Mouse (Mus musculus): ENCODE measurements around the gene Chd6. TPM values are rescaled to one million over a fixed set of nuclear protein-coding genes. Genes with fewer than 3 reads are reported as not detected.

The Chd6 gene
- polyA plus RNA-seq, 1 experiment from 2014 or later: 39.4 TPM

DNA sequence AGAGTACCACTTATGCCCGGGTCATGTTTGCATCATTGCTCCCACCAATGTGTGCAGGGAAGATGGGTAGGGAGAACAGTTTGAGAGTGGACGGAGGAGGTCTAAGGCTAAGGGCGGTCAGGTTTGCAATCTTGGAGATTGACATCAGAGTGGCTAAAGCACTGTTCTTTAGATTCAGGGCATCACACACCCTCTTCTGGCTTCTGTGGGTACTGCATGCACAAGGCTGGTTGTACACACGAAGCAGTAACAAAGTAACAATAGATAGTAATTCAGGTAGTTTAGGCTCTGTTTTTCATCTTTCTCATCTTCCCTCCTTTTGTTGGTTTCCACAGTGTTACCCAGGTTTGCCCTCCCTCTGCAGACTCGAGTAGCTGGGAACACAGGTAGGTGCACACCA is 177.5 kb downstream of the Chd6 start:
- WGBS: 94% methylated on average over 5 of the region's 5 CpGs

DNA sequence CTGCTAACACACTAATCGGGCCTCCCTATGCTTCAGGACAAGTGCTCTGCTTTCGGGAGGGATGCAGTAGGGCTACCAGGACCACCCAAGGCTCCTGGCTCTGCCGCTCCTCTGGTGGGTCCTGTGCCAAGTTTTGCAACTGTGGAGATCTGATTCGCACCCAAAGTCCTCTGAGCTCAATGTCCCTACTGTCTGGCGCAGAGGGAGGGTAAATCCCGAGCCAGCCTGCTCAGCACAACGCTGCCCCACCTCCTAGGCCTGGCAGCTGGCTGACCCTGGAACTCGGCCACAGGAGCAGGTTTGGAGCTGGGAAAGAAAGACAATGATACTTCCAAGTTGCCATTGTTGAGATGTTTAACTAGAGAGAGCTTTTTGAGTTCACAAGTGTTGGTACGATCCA is 183.7 kb downstream of the Chd6 start:
- H3K4me3 ChIP-seq (ENCODE audit: low read depth, low read length): no peak overlapping the region
- 81% methylated on average over 9 of the region's 9 CpGs for WGBS
- DNase-seq (ENCODE audit: low spot score) (no peak), ATAC-seq (ENCODE audit: insufficient number of reproducible peaks, low FRiP score, low TSS enrichment, low read depth) (no peak)
- H3K9me3 ChIP-seq (ENCODE audit: control insufficient read depth, low read length): no peaks in the 10 kb centered on the region
- H3K4me2 ChIP-seq (ENCODE audit: low read depth, severe bottlenecking): no peak overlapping the region
- no peaks in the 10 kb centered on the region for H3K36me3 ChIP-seq (ENCODE audit: control insufficient read depth, insufficient read depth, low read length)
- H3K27me3 ChIP-seq (ENCODE audit: control insufficient read depth, insufficient read depth, low read length): no peaks in the 10 kb centered on the region
- H3K9ac ChIP-seq (ENCODE audit: low read length): no peak overlapping the region
- H3K27ac ChIP-seq (replicated peaks; ENCODE audit: low read depth, low read length): no peak overlapping the region
- no peaks in the 10 kb centered on the region for H3K4me1 ChIP-seq (ENCODE audit: control insufficient read depth, insufficient read depth, low read length)

More for the DNA sequence above, 177.5 kb downstream of the Chd6 start:
- H3K4me3 ChIP-seq (ENCODE audit: low read depth, low read length): no peak overlapping the region
- H3K27me3 ChIP-seq (ENCODE audit: control insufficient read depth, insufficient read depth, low read length): no peaks in the 10 kb centered on the region
- no peaks in the 10 kb centered on the region for H3K9me3 ChIP-seq (ENCODE audit: control insufficient read depth, low read length)
- H3K4me2 ChIP-seq (ENCODE audit: low read depth, severe bottlenecking): no peak overlapping the region
- no peaks in the 10 kb centered on the region for H3K36me3 ChIP-seq (ENCODE audit: control insufficient read depth, insufficient read depth, low read length)
- H3K9ac ChIP-seq (ENCODE audit: low read length): no peak overlapping the region
- H3K27ac ChIP-seq (replicated peaks; ENCODE audit: low read depth, low read length): no peak overlapping the region
- ATAC-seq (ENCODE audit: insufficient number of reproducible peaks, low FRiP score, low TSS enrichment, low read depth) (no peak), DNase-seq (ENCODE audit: low spot score) (no peak)
- H3K4me1 ChIP-seq (ENCODE audit: control insufficient read depth, insufficient read depth, low read length): peaks cover 11% of the 10 kb centered on the region; the same call in 1 of the 2 replicates

- no peak overlapping the region for H3K4me2 ChIP-seq (ENCODE audit: low read depth, severe bottlenecking)
- H3K27me3 ChIP-seq (ENCODE audit: control insufficient read depth, insufficient read depth, low read length): no peaks in the 10 kb centered on the region
- H3K4me3 ChIP-seq (ENCODE audit: low read depth, low read length): no peak overlapping the region
- DNase-seq (ENCODE audit: low spot score): no peak
- H3K27ac ChIP-seq (replicated peaks; ENCODE audit: low read depth, low read length): no peak overlapping the region
- H3K9me3 ChIP-seq (ENCODE audit: control insufficient read depth, low read length): no peaks in the 10 kb centered on the region
- no peaks in the 10 kb centered on the region for H3K4me1 ChIP-seq (ENCODE audit: control insufficient read depth, insufficient read depth, low read length)
- WGBS: 58% methylated on average over 7 of the region's 7 CpGs
- no peak for ATAC-seq (ENCODE audit: insufficient number of reproducible peaks, low FRiP score, low TSS enrichment, low read depth)
- no peak overlapping the region for H3K9ac ChIP-seq (ENCODE audit: low read length)
- H3K36me3 ChIP-seq (ENCODE audit: control insufficient read depth, insufficient read depth, low read length): no peaks in the 10 kb centered on the region
These were observed 187.6 kb downstream of the Chd6 start for GRCm38 (mm10) chr2:160921285-160921684.

DNA sequence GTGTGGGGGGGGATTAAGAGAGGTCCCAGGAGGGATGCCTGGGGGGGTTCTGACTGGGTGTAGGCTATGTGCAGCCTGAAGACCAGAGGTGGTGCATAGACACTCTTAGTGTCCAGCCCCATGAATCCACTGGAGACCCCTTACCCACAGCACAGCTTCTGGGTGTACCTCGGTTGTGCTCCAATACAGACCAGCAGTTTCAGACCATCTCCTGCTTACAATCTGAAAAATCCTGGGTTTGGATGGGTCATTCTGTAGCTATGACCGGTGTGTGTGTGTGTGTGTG is 190.0 kb downstream of the Chd6 start:
- no peak overlapping the region for H3K4me2 ChIP-seq (ENCODE audit: low read depth, severe bottlenecking)
- H3K4me3 ChIP-seq (ENCODE audit: low read depth, low read length): no peak overlapping the region
- no peak overlapping the region for H3K27ac ChIP-seq (replicated peaks; ENCODE audit: low read depth, low read length)
- no peaks in the 10 kb centered on the region for H3K27me3 ChIP-seq (ENCODE audit: control insufficient read depth, insufficient read depth, low read length)
- ATAC-seq (ENCODE audit: insufficient number of reproducible peaks, low FRiP score, low TSS enrichment, low read depth) (no peak), DNase-seq (ENCODE audit: low spot score) (no peak)
- H3K4me1 ChIP-seq (ENCODE audit: control insufficient read depth, insufficient read depth, low read length): peaks cover 5% of the 10 kb centered on the region; the same call in 1 of the 2 replicates
- no peaks in the 10 kb centered on the region for H3K36me3 ChIP-seq (ENCODE audit: control insufficient read depth, insufficient read depth, low read length)
- 83% methylated on average over 2 of the region's 2 CpGs for WGBS
- H3K9me3 ChIP-seq (ENCODE audit: control insufficient read depth, low read length): no peaks in the 10 kb centered on the region
- no peak overlapping the region for H3K9ac ChIP-seq (ENCODE audit: low read length)

GRCm38 (mm10) chr2:160918154-160918929 is 190.5 kb downstream of the Chd6 start:
- no peak overlapping the region for H3K4me2 ChIP-seq (ENCODE audit: low read depth, severe bottlenecking)
- DNase-seq (ENCODE audit: low spot score): no peak
- peaks cover 5% of the 10 kb centered on the region; the same call in 1 of the 2 replicates for H3K4me1 ChIP-seq (ENCODE audit: control insufficient read depth, insufficient read depth, low read length)
- H3K27ac ChIP-seq (replicated peaks; ENCODE audit: low read depth, low read length): no peak overlapping the region
- no peaks in the 10 kb centered on the region for H3K36me3 ChIP-seq (ENCODE audit: control insufficient read depth, insufficient read depth, low read length)
- no peak overlapping the region for H3K9ac ChIP-seq (ENCODE audit: low read length)
- H3K4me3 ChIP-seq (ENCODE audit: low read depth, low read length): no peak overlapping the region
- H3K27me3 ChIP-seq (ENCODE audit: control insufficient read depth, insufficient read depth, low read length): no peaks in the 10 kb centered on the region
- WGBS: 60% methylated on average over 8 of the region's 8 CpGs
- H3K9me3 ChIP-seq (ENCODE audit: control insufficient read depth, low read length): no peaks in the 10 kb centered on the region
- ATAC-seq (ENCODE audit: insufficient number of reproducible peaks, low FRiP score, low TSS enrichment, low read depth): no peak

- Histone ChIP-seq H3K27ac (replicated peaks; ENCODE audit: low read depth, low read length) (no peak overlapping the region), H3K4me3 (ENCODE audit: low read depth, low read length) (no peak overlapping the region), H3K4me1 (ENCODE audit: control insufficient read depth, insufficient read depth, low read length) (peaks cover 11% of the 10 kb centered on the region), H3K4me2 (ENCODE audit: low read depth, severe bottlenecking) (no peak overlapping the region), H3K27me3 (ENCODE audit: control insufficient read depth, insufficient read depth, low read length) (0 out of 2 replicates have a peak, but pooled peaks cover 2% of the 10 kb centered on the region), H3K9ac (ENCODE audit: low read length) (no peak overlapping the region), H3K36me3 (ENCODE audit: control insufficient read depth, insufficient read depth, low read length) (no peaks in the 10 kb centered on the region), H3K9me3 (ENCODE audit: control insufficient read depth, low read length) (no peaks in the 10 kb centered on the region)
- WGBS: 91% methylated on average over 3 of the region's 3 CpGs
- ATAC-seq (ENCODE audit: insufficient number of reproducible peaks, low FRiP score, low TSS enrichment, low read depth) (no peak), DNase-seq (ENCODE audit: low spot score) (no peak)
These were observed 191.6 kb downstream of the Chd6 start for GRCm38 (mm10) chr2:160917313-160917712.

DNA sequence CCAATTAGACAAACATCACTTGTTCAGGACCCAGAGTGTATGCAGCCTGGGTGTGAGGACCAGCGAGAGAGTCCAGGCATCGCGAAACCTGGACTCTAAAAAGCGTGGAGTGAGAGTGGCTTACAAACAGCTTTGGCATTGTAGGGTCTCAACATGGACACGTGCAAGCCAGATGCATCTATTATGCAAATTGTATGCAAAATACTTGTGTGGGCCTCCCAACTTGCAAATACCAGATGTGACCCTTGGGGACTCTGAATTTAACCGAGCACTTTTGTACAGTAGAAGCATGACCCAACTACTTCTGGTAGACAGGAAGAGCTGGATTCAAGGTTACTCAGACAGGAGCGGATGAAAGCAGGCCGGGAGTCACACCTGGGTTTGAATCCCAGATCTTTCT is 192.2 kb downstream of the Chd6 start:
- peaks cover 15% of the 10 kb centered on the region for H3K4me1 ChIP-seq (ENCODE audit: control insufficient read depth, insufficient read depth, low read length)
- ATAC-seq (ENCODE audit: insufficient number of reproducible peaks, low FRiP score, low TSS enrichment, low read depth): no peak
- WGBS: 87% methylated on average over 8 of the region's 8 CpGs

GRCm38 (mm10) chr2:160915821-160916610 is 192.9 kb downstream of the Chd6 start:
- no peak overlapping the region for H3K27ac ChIP-seq (replicated peaks; ENCODE audit: low read depth, low read length)

More for the DNA sequence above, 192.2 kb downstream of the Chd6 start:
- Histone ChIP-seq H3K4me2 (ENCODE audit: low read depth, severe bottlenecking) (no peak overlapping the region), H3K9ac (ENCODE audit: low read length) (no peak overlapping the region), H3K9me3 (ENCODE audit: control insufficient read depth, low read length) (no peaks in the 10 kb centered on the region), H3K4me3 (ENCODE audit: low read depth, low read length) (no peak overlapping the region), H3K27me3 (ENCODE audit: control insufficient read depth, insufficient read depth, low read length) (0 out of 2 replicates have a peak, but pooled peaks cover 6% of the 10 kb centered on the region), H3K27ac (replicated peaks; ENCODE audit: low read depth, low read length) (no peak overlapping the region), H3K36me3 (ENCODE audit: control insufficient read depth, insufficient read depth, low read length) (no peaks in the 10 kb centered on the region)
- DNase-seq (ENCODE audit: low spot score): no peak

More at GRCm38 (mm10) chr2:160915821-160916610, 192.9 kb downstream of the Chd6 start:
- ATAC-seq (ENCODE audit: insufficient number of reproducible peaks, low FRiP score, low TSS enrichment, low read depth) (no peak), DNase-seq (ENCODE audit: low spot score) (no peak)
- 76% methylated on average over 13 of the region's 13 CpGs for WGBS
- Histone ChIP-seq H3K9me3 (ENCODE audit: control insufficient read depth, low read length) (no peaks in the 10 kb centered on the region), H3K4me1 (ENCODE audit: control insufficient read depth, insufficient read depth, low read length) (peaks cover 17% of the 10 kb centered on the region), H3K27me3 (ENCODE audit: control insufficient read depth, insufficient read depth, low read length) (0 out of 2 replicates have a peak, but pooled peaks cover 6% of the 10 kb centered on the region), H3K4me3 (ENCODE audit: low read depth, low read length) (no peak overlapping the region), H3K4me2 (ENCODE audit: low read depth, severe bottlenecking) (no peak overlapping the region), H3K36me3 (ENCODE audit: control insufficient read depth, insufficient read depth, low read length) (no peaks in the 10 kb centered on the region), H3K9ac (ENCODE audit: low read length) (no peak overlapping the region)
